Mouse (Mus musculus): ENCODE data around the gene Marc2. TPM values are rescaled to one million over a fixed set of nuclear protein-coding genes. Genes with fewer than 3 reads are reported as not detected.
A peak's percentile ranks its signal among the peaks of the same experiment; 100 is the strongest.

Gene Marc2
- 100 to 1,000 TPM; 128 to 149 (median 132) TPM for total RNA-seq (2022)

DNA sequence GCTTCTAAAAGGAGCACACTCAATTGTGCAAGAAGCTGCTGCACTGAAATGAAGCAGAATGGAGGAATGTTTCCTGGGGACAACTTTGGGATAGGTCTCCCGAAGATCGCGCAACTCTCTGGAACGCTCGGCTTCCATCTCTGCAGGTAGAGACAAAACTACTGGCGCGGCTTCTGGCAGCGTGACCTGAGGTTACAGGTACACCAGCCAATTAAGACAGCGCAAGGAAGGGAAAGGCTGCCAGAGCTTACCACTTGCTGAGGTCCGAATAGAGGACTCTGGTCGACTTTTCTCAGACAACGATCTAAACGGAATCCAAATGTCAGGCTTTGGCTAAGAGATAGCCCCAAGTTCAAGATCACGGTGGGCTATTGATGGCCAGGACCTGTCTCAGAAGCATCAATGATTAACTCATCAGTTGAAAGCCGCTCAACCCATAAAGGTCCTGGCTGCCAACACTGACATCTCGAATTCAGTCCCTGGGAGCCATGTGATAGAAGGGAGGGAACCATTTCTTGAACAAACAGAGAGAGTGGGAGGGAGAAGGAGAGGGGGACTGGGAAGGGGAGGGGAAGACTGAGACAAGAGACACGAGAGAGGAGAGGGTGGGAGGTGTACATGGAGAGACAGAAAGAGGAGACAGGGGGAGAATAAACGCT, at the start of gene Marc2:
TSS of gene Marc2 (minus strand) at position 360 of the 659 bp plus-strand sequence.
- DNase-seq (ENCODE audit: low spot score in 2 of 2): no peak

DNA sequence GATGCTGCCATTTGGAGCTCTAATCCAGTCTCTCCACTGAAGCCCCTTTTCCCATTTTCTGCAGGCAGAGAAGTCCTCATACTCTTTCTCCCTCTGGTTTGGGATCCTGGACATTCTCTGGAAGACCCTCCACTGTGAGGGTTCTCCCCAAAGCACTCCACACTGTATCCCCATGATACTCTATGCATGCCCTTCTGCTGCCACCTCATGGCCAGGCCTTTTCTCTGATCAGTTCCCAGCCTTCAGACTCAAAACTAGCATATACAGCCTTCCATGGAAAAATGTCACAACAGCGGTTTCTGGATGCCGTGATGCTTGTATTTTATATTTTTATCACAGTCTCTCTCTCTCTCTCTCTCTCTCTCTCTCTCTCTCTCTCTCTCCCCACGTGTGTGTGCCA, 45.7 kb upstream of the Marc2 start:
- no peak for DNase-seq (ENCODE audit: low spot score in 2 of 2)

DNA sequence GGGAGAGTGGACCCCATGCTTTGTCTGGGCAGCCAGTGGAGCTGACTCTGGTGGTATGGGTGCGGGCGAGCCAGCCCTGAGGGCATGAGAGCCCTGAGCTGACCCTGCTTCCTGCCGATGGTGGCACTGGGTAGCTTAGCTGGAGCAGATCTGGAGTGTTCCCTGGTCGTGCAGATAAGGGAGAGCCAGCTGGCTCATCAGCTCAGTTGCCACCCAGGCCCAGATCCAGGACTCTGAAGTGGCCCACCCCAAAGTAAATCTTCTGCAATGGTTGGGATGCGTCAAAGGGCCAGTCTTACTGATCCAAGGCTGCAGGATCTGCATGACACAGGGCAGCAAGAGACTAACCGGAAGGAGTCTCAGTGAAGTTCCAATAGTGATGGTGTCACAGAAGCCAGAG, 43.2 kb upstream of the Marc2 start:
- no peak for DNase-seq (ENCODE audit: low spot score in 2 of 2)

DNA sequence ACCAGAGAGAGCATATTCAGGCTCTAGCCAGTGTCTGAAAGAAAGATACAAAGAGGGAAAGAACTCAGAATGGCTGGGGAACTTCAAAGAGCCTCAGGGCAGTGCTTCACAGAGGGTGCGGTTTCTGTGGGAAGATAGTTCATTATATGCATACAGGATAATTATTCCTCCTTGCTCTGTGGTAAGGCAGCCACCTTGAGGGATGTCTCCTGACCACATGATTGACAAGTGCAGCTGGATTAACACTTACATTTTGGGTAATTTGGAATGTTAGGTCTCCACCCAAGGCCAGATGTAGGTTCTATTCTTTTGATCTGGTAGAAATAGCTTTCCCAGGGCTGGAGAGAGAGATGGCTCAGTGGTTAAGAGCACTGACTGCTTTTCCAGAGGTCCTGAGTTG, 39.9 kb upstream of the Marc2 start:
- no peak for DNase-seq (ENCODE audit: low spot score in 2 of 2)

DNA sequence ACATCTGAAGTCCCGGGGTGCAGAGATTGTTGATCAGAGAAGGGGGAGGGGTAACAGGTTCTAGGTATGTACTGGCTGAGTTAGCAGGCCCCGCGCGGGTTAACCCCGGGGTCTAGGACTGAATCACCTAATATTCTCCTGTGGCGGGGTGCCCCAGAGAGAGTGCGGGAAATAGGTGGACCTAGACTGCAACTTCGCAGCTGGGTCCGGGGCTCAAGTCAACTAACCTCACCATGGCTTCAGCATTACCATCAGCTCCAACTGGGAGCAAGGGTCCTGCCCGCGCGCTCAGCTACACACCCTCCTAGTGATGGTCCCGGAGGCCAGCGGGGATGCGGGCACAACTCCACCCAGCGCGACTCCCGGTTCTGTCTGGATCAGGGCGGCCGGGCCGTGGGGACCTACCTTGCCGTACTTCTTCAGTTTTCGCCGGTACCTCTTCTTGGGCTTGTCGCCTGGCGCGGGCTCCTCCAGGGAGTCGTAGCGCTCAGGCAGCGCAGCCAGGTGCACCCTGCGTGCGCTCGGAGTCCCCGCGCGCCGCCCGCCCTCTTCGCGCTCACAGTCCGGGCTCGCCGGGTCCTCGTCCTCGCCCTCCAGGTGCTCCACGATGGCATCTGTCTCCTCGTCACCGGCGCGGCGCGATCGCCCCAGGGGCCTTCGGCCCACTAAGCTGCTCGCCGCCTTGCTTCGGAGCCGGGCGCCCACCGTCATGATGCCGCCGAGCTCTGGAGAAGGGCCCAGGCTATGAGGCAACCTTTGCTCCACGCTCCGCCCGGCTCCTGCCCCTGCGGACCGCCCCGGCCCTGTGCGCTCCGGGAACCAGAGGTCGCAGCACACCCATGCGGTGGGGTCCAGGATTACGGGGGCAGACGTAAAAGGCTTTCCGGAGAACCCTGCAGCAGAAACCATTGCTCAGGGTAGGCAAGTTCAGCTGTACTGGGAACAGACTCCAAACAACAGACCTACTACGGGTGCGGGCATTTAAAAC, 36.3 kb upstream of the Marc2 start, which contains the start of gene C130074G19Rik:
TSS of gene C130074G19Rik (minus strand) at position 938 of the 988 bp plus-strand sequence.
- DNase-seq (ENCODE audit: low spot score in 2 of 2): peak; percentile 37 to 48

DNA sequence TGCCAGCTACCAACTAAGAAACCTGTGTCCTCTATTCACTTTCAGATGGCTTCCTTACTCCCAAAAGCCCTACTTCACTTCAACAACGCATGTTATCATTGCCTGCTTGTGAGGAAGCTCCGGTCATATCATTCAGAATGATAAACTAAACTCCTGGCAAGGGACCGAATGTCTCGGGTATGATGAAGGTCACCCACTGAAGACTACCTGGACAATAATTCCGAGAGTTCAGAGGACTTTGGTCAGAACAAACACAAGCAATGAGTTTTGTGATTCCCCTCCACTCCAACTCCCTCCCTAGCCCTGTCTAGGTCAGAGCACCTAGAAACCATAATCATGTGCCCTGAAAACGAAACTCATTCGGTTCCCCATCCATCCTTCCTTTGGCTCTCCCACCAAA, 35.6 kb upstream of the Marc2 start:
- DNase-seq (ENCODE audit: low spot score in 2 of 2): no peak

DNA sequence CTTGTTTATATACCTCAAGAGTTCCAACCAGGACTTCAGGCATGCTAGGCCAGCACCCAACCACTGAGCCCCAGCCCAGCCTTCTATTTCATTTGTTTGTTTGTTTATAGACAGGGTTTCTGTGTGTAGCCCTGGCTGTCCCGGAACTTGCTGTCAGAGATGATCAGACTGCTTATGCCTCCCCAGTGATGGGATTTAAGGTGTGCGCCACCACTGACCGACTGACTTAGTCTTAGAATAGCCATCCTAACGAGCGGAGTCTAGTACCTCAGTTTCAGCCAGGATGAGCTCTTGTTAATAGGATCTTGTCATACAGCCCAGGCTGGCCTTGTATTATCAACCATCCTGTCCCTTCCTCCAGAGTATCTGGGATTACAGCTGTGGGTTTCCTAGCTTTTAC, 35.0 kb upstream of the Marc2 start:
- no peak for DNase-seq (ENCODE audit: low spot score in 2 of 2)

DNA sequence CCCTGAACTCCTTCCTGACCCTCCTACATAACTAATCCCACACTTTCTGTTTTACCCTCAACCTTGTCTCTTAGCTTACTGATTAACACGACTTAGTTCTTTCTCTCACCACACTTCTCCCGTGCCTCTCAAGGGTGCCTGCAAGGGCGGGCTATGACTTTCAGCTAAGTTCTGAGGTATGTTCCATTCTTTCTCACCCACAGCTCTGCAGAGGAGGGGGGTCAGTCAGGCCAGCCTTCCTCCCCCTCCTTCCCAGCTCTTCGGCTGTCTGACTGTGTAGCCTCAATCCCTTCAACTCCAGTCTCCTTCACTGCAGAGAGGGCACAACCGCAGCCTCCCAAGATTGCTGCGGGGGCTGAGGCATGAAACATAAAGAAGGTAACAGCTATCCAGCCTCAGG, 32.6 kb upstream of the Marc2 start:
- no peak for DNase-seq (ENCODE audit: low spot score in 2 of 2)

DNA sequence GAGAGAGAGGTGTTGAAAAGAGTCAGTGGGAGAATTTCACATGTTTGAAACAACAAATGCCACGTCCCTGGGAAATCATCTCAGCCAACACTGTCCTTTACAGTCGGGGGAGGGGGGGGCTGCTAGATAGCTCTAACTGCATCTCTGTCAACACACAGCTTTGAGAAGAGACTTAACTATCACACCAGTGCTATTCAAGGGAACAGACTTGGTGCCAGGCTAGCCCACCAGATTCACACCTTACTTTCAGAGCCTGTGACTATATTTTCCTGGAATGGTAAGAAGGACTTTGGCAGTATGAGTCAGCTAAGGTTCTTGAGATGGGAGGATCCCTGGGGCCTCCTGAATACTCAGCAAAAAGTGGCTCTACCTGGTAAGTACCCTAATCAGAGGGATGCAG, 31.1 kb upstream of the Marc2 start:
- DNase-seq (ENCODE audit: low spot score in 2 of 2): no peak

DNA sequence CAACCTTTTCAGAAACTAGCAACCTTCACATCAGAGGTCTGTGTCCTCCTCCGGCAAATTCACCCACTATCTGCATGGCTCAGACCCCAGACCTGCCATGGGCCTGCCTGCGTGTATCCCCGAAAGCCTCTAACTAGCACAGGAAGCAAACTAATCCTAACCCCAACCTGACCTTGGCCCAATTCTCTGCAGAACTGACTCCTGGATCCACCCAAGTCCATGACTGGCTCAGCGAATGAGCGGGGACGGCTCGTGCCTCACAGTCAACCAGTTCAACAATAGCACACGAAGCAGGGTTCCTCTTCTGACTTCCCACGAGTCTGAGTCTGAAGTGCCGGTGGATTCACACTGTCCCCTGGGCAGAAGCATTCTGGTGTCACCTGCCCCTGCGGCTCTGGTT, 27.7 kb upstream of the Marc2 start:
- DNase-seq (ENCODE audit: low spot score in 2 of 2): no peak

DNA sequence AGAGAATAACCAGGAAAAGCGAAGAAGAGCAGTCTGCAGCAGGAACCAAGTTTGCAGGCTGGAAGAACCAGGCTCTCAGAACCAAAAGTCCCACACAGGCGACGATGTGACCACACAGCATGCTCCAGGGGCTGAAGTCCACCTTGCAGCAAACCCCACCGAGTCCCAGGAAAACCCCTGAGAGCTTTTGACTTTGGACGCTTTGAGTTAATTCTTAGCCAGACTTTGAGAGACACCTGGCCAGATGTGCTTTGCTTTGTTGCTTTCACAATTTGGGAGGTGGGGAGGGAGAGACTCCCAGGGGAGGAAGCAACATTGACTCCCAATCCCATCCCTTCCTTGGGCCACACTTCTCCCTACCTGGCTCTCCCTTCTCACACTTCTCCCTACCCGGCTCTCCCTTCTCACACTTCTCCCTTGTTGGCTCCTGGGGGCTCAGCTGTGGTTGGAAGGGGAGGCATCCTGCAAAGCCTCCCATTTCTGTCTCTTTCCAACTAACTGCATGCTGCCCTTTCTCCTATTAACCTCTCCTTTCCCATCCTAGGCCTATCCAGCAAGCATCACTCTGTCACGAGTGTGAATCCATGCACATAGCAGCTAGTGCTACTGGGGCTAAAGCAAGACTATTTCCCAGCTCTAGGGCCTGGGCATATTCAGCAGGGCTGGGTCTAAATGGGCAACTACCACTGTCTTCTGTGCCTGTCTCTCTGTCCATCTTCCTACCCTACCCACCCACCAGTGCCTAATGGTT, 26.0 kb upstream of the Marc2 start:
- no peak for DNase-seq (ENCODE audit: low spot score in 2 of 2)

DNA sequence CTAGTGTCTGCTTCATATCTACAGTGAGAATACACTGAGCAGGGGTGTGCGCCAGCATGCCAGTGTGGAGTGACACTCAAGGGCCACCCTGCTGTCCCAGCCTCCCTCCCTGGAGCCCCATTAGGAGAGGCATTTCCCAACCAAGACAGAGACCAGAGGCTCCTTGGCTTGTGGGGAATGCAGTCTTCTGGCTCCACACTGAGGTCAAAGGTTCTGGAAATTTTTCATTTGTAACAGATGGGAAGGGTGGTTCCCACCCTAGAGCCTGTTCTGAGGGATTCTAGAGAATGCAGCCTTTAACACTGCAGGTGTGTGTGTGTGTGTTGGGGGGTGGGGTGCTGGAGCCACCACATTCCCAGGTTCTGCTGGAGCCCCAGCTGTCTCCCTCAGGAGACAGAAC, 25.3 kb upstream of the Marc2 start:
- no peak for DNase-seq (ENCODE audit: low spot score in 2 of 2)

DNA sequence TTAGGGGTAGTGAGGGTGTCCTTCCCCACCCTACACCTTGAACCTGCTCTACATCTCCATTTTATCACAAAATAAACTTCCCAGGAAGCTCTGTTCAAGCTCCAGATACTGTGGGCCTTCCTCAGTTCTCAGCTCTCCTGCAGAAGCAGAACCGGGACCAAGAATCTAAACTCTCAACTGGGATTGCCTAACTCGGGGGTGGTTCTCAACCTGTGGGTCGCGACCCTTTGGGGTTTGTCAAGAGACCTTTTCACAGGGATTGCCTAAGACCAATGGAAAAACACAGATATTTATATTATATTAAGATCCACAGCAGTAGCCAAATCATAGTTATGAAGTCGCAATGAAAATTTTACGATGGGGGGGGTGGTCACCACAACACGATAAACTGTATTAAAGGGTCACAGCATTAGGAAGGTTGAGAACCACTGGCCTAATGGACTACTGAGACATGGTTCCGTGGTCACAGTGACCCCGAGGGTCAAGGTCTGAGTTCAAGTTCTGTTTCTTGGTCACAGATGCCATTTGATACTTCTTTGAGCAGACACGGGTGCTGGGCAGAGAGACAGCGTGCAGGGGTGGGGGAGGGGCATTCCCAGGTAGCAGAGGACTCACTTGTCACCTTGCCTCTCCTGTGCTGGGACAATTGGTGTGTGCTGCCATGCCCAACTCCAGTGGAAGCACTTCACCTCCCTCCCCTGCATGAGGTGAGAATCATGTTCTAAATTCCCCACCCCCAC, 24.6 kb upstream of the Marc2 start:
- DNase-seq (ENCODE audit: low spot score in 2 of 2): no peak

DNA sequence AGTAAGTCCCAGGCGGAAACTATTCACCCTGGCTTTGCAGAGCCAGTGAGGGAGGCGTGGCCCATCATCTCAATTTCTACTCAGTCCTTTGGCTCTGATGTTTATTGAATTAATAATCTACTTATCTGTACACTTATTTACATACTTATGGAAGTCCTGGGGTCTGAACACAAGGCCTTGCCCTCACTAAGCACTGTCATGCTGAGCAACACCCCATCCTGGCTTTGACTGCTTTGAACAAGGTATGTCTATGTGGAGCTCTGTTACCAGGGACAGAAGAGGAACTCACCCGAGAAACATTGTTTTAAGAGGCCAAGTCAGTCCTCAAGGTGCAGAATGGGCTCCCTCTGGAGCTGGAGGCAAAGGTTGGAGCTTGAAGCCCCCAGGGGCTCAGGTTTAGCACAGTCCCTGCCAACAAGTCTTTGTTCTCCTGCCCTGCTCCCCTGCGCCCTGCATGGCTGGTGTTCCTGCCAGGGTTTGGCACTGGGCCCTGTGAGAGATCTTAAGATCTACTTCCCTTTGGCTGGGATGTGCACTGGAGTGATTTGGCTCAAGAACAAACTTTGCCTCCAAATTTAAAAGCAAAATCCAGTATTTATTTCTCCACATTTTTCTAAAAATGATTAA, 23.8 kb upstream of the Marc2 start:
- peak in 1 of 2 experiments; percentile 13 for DNase-seq (ENCODE audit: low spot score in 2 of 2)

DNA sequence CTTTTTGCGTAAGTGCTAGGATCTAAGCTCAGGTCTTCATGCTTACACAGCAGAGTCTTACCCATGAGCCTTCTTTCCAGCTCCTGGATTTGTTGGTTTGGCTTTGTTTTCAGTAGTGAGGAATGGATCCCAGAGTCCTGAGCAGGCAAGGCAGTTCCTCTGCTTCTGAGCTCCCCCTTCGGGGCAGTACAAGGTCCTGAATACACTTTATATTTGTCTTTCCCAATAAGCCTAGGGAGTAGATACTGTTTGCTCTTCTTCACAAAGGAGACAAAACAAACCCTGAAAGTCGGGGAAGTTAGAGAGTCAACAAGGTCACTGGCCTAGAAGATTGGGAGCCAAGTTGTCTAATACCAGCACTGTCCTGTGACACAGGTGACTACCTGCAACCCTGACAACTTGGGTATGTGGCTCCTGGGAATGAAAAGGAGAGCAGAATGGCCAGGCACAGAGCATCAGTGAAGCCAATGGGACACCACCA, 21.4 kb upstream of the Marc2 start:
- DNase-seq (ENCODE audit: low spot score in 2 of 2): no peak

DNA sequence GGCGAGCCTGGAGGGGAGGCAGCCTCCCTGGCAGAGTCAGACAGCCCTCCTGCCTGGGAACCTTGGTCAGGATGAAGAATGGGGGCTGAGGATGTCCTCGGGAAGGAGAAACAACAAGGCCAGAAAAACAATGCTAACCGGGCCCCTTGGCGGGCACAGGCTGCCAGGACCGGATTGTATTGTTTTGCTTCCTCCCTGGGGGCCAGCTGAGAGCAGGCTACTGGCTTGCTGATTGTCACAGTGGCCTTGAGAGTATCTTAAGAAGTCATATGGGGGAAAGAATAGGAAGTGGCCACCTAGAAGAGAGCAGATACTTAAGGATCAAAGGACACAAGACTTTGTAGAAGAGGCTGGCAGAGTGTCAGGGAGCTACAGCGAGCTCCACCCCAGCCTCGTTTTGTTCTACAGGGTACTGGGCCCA, 18.1 kb upstream of the Marc2 start:
- DNase-seq (ENCODE audit: low spot score in 2 of 2): no peak

DNA sequence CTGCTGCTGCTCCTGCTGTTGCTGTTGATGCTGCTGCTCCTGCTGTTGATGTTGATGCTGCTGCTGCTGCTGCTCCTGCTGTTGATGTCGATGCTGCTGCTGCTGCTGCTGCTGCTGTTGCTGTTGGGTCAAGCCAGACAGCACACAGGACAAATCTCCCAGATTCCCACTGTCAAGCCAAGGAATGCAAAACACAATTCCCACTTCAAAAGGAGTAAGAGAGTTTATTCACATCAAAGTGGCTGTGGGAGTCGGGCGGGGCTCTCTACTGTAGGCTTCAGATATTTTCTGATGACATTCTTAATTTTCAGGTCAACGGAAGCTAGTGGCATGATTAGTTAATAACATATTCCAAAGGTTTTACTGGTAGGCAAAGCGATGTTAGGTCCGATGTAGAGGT, 16.4 kb upstream of the Marc2 start:
- DNase-seq (ENCODE audit: low spot score in 2 of 2): no peak

DNA sequence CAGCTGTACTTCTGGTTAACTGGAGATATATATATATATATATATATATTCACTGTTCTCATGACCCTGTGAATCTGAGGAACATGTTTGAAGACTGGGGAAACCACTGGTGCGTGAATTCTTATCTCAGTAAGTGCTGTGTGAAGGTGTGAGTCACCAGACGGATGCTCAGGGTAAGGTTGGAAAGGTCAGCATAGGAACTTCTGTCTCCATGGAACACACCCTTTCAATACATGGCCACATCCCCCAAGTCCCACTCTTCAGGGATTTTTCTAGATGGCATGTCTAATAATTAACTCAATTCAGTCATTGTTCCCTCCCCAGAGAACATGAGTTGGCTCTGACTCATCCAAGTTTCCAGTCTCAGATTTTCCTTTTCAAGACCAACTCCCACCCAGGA, 15.3 kb upstream of the Marc2 start:
- DNase-seq (ENCODE audit: low spot score in 2 of 2): no peak

DNA sequence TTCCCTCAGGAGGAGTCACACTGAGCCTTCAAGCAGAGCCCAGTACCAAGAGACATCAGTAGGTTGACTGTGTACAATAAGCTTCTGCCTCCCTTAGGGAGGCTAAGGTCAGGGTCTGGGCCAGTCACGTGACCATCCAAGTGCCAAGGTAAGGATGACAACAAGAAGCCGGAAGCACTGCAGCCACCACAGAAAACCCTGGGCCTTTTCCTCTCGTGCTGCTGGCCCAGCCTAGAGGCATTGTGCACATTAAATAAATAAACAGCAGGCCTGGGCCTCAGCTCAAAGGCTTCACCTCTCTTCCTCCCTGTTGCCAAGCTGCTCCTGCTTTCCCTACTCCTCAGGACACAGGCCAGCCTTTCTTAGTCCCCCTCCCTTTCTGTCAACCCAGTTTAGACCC, 14.0 kb upstream of the Marc2 start:
- no peak for DNase-seq (ENCODE audit: low spot score in 2 of 2)

DNA sequence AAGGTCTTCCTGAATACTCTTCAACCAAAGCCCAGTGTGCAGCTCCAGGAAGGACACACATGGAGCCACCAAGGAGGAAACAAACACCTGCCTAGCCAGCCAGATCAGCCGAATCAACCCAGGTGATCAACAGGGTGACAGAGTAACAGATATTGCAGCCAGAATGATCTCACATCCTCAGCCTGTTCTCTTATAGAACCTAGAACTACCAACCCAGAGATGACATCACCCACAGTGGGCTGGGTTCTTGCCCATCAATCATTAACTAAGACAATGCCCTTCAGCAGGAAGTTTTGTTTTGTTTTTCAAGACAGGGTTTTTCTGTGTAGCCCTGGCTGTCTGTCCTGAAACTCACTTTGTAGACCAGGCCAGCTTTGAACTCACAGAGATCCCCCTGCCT, 12.0 kb upstream of the Marc2 start:
- no peak for DNase-seq (ENCODE audit: low spot score in 2 of 2)

DNA sequence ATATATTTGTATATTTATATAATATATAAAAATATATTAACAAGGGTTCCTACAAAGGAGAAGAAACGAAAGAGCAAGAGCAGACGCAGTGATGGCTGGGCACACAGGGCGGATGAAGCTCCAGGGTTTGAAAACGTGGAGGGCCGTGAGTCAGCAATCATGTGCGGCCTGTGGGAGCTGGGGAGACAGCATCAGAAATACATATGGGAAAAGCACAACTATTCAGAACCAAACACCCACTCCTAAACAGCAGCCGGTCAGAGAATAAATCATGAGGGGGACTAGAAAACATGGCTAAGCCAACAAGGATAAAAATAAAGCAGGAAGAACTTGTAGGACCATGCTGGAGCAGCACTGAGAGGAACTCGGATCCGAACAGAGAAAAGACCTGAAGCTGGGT, 11.0 kb upstream of the Marc2 start:
- DNase-seq (ENCODE audit: low spot score in 2 of 2): no peak
